Mouse (Mus musculus) lung, embryonic 15.5 days (tissue): ENCODE data around the gene Ganc. TPM values are rescaled to one million over a fixed set of nuclear protein-coding genes. Genes with fewer than 3 reads are reported as not detected.

Source experiments
- ATAC-seq: fragments of 200-750 bp; cut with Nextera tagmentation; 2 replicates; pipeline ENCODE4 v1.8.0; 2017; ENCODE audit warnings: moderate number of reproducible peaks, borderline replicate concordance; ENCODE audit not compliant: low FRiP score, low TSS enrichment; ENCODE audit errors: extremely low read depth
- H3K27ac ChIP-seq: fragments of 300-500 bp; sonication (generic); 2 replicates; pipeline ENCODE4 v1.5.1; 2015; ENCODE audit warnings: moderate library complexity, mild to moderate bottlenecking, inconsistent platforms
- H3K27me3 ChIP-seq: fragments of 300-500 bp; sonication (generic); 2 replicates; pipeline ENCODE4 v1.6.1; 2015; ENCODE audit warnings: inconsistent platforms
- H3K36me3 ChIP-seq: fragments of 300-500 bp; sonication (generic); 2 replicates; pipeline ENCODE4 v1.6.1; 2015; ENCODE audit warnings: inconsistent platforms
- H3K4me1 ChIP-seq: fragments of 300-500 bp; sonication (generic); 2 replicates; pipeline ENCODE4 v1.6.1; 2015; ENCODE audit warnings: inconsistent platforms
- H3K4me2 ChIP-seq: fragments of 300-500 bp; sonication (generic); 2 replicates; pipeline ENCODE4 v1.6.1; 2015; ENCODE audit warnings: inconsistent platforms, mild to moderate bottlenecking, moderate library complexity
- H3K4me3 ChIP-seq: fragments of 300-500 bp; sonication (generic); 2 replicates; pipeline ENCODE4 v1.5.1; 2015; ENCODE audit warnings: mild to moderate bottlenecking, inconsistent platforms
- H3K9ac ChIP-seq: fragments of 300-500 bp; sonication (generic); 2 replicates; pipeline ENCODE4 v1.6.1; 2015; ENCODE audit warnings: inconsistent platforms
- H3K9me3 ChIP-seq: fragments of 300-500 bp; sonication (generic); 2 replicates; pipeline ENCODE4 v1.6.1; 2016; ENCODE audit warnings: inconsistent platforms
- WGBS: fragments of 180-500 bp; shearing (Covaris S2); methylation state at CpG from one replicate; pipeline ENCODE4 v1.1.7; 2015; 5-methylcytosine and 5-hydroxymethylcytosine counted together
- polyA plus RNA-seq: library from polyadenylated mRNA; unstranded; fragments of >200 nt; fragmentation: Nextera tagmentation; extraction: Ambion mirVana; gene quantifications from 2 replicates; pipeline ENCODE4 v1.2.1, GENCODE M21; 2015

Ganc gene
- polyA plus RNA-seq, 1 experiment from 2014 or later: 9.7 TPM

- Histone ChIP-seq H3K9me3 (no peaks in the 10 kb centered on the region; the same call in 1 of the 2 replicates), H3K4me3 (peak within 1 kb of the TSS; percentile 61), H3K4me1 (peaks cover 16% of the 10 kb centered on the region), H3K27me3 (no peaks in the 10 kb centered on the region), H3K36me3 (no peaks in the 10 kb centered on the region), H3K4me2 (peak within 1 kb of the TSS; percentile 66), H3K9ac (peak within 1 kb of the TSS; percentile 77), H3K27ac (peak within 1 kb of the TSS; percentile 96)
- WGBS: 1% methylated on average over 34 of the region's 34 CpGs
- peak; percentile 100 for ATAC-seq
Measured at GRCm38 (mm10) chr2:120403986-120404822, 508 bp downstream of the Ganc start, which contains the start of gene Tmem87a. Gene Tmem87a, minus strand, starts transcription at chr2:120404113.

- Histone ChIP-seq H3K27me3 (no peaks in the 10 kb centered on the region), H3K4me1 (peaks cover 16% of the 10 kb centered on the region), H3K36me3 (no peaks in the 10 kb centered on the region), H3K4me3 (peak overlapping the region; percentile 61), H3K27ac (peak overlapping the region; percentile 96), H3K9me3 (no peaks in the 10 kb centered on the region; the same call in 1 of the 2 replicates), H3K9ac (peak overlapping the region; percentile 50), H3K4me2 (peak overlapping the region; percentile 66)
- 19% methylated on average over 14 of the region's 14 CpGs for WGBS
- ATAC-seq: no peak
Measured at GRCm38 (mm10) chr2:120404823-120405765, 1.4 kb downstream of the Ganc start.

DNA sequence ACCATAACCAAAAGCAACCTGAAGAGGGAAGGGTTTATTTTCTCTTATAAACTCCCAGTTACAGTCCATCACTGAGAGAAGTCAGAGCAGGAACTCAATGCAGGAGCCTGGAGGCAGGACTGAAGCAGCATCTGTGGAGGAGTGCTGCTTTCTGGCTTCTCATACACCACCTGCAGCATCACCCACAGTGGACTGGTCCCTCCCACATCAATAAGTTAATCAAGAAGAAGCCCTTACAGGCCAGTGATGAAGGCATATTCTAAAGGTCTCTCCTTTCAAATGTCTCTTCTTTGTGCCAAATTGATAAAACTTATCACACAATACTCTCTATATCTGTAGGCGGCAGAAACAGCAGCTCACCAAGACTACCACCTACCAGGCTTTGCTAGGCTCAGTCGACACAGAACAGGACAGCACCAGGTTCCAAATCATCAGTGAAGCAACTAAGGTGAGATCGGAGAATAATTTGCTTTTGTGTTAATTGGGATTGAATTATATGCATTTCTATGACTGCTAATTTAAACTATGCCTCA, 7.5 kb downstream of the Ganc start:
- Histone ChIP-seq H3K9me3 (no peaks in the 10 kb centered on the region; the same call in 1 of the 2 replicates), H3K27ac (no peak overlapping the region), H3K4me3 (no peak overlapping the region), H3K9ac (no peak overlapping the region), H3K27me3 (no peaks in the 10 kb centered on the region), H3K36me3 (no peaks in the 10 kb centered on the region), H3K4me2 (no peak overlapping the region), H3K4me1 (no peaks in the 10 kb centered on the region)
- ATAC-seq: no peak
- WGBS: 89% methylated on average over 3 of the region's 3 CpGs

GRCm38 (mm10) chr2:120414113-120414512, 10.4 kb downstream of the Ganc start:
- no peak for ATAC-seq
- H3K4me3 ChIP-seq: no peak overlapping the region
- no peak overlapping the region for H3K4me2 ChIP-seq
- H3K27me3 ChIP-seq: no peaks in the 10 kb centered on the region
- H3K36me3 ChIP-seq: no peaks in the 10 kb centered on the region
- no peak overlapping the region for H3K27ac ChIP-seq
- H3K9me3 ChIP-seq: no peaks in the 10 kb centered on the region
- H3K9ac ChIP-seq: no peak overlapping the region
- no peaks in the 10 kb centered on the region for H3K4me1 ChIP-seq

GRCm38 (mm10) chr2:120414738-120415414, 11.2 kb downstream of the Ganc start:
- 57% methylated on average over 1 of the region's 1 CpGs for WGBS
- no peak overlapping the region for H3K4me2 ChIP-seq
- H3K9ac ChIP-seq: no peak overlapping the region
- H3K4me3 ChIP-seq: no peak overlapping the region
- no peak for ATAC-seq
- H3K36me3 ChIP-seq: no peaks in the 10 kb centered on the region
- H3K4me1 ChIP-seq: no peaks in the 10 kb centered on the region
- H3K9me3 ChIP-seq: no peaks in the 10 kb centered on the region
- no peaks in the 10 kb centered on the region for H3K27me3 ChIP-seq
- H3K27ac ChIP-seq: no peak overlapping the region

GRCm38 (mm10) chr2:120424386-120424785, 20.7 kb downstream of the Ganc start:
- Histone ChIP-seq H3K27ac (no peak overlapping the region), H3K27me3 (no peaks in the 10 kb centered on the region), H3K36me3 (no peaks in the 10 kb centered on the region), H3K4me1 (no peaks in the 10 kb centered on the region), H3K4me2 (no peak overlapping the region), H3K9ac (no peak overlapping the region), H3K4me3 (no peak overlapping the region), H3K9me3 (no peaks in the 10 kb centered on the region)
- ATAC-seq: no peak
- 84% methylated on average over 5 of the region's 5 CpGs for WGBS

GRCm38 (mm10) chr2:120444486-120444885, 40.8 kb downstream of the Ganc start:
- H3K4me3 ChIP-seq: no peak overlapping the region
- H3K9me3 ChIP-seq: no peaks in the 10 kb centered on the region
- no peaks in the 10 kb centered on the region for H3K4me1 ChIP-seq
- no peak overlapping the region for H3K9ac ChIP-seq
- no peaks in the 10 kb centered on the region for H3K36me3 ChIP-seq
- ATAC-seq: no peak
- no peak overlapping the region for H3K4me2 ChIP-seq
- H3K27ac ChIP-seq: no peak overlapping the region
- 81% methylated on average over 1 of the region's 1 CpGs for WGBS
- no peaks in the 10 kb centered on the region for H3K27me3 ChIP-seq

GRCm38 (mm10) chr2:120446373-120446772, 42.7 kb downstream of the Ganc start:
- 63% methylated on average over 10 of the region's 10 CpGs for WGBS
- H3K27ac ChIP-seq: no peak overlapping the region
- ATAC-seq: no peak

GRCm38 (mm10) chr2:120447306-120447705, 43.6 kb downstream of the Ganc start:
- Histone ChIP-seq H3K4me1 (no peaks in the 10 kb centered on the region), H3K9ac (no peak overlapping the region), H3K4me2 (no peak overlapping the region), H3K36me3 (no peaks in the 10 kb centered on the region), H3K4me3 (no peak overlapping the region), H3K27me3 (no peaks in the 10 kb centered on the region), H3K9me3 (no peaks in the 10 kb centered on the region), H3K27ac (no peak overlapping the region)
- WGBS: 82% methylated on average over 1 of the region's 1 CpGs
- no peak for ATAC-seq

More at GRCm38 (mm10) chr2:120446373-120446772, 42.7 kb downstream of the Ganc start:
- Histone ChIP-seq H3K27me3 (no peaks in the 10 kb centered on the region), H3K4me1 (no peaks in the 10 kb centered on the region), H3K9me3 (no peaks in the 10 kb centered on the region), H3K4me3 (no peak overlapping the region), H3K36me3 (no peaks in the 10 kb centered on the region), H3K4me2 (no peak overlapping the region), H3K9ac (no peak overlapping the region)

DNA sequence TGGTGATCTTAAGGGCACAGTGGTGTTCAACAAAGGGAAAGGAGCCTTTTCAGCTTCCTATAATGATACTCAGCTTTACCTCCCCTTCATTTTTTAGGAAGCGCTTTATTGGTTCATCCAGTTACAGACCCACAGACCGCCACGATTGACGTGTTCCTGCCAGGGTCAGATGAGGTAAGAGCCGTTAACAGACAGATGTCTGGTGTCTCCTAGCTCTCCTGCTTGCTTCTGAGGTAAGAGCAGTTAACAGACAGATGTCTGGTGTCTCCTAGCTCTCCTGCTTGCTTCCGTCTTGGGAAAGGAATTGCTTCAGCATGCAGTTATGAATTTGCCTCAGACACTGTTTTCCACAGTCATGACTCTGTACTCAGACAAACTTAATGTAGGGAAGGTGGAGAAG, 47.0 kb downstream of the Ganc start:
- Histone ChIP-seq H3K9ac (no peak overlapping the region), H3K36me3 (no peaks in the 10 kb centered on the region), H3K4me3 (no peak overlapping the region), H3K4me1 (no peaks in the 10 kb centered on the region), H3K4me2 (no peak overlapping the region), H3K27ac (no peak overlapping the region), H3K27me3 (no peaks in the 10 kb centered on the region), H3K9me3 (no peaks in the 10 kb centered on the region)
- no peak for ATAC-seq
- WGBS: 69% methylated on average over 6 of the region's 6 CpGs

- H3K27ac ChIP-seq: no peak overlapping the region
- no peaks in the 10 kb centered on the region for H3K36me3 ChIP-seq
- H3K4me3 ChIP-seq: no peak overlapping the region
- H3K9ac ChIP-seq: no peak overlapping the region
- H3K4me2 ChIP-seq: no peak overlapping the region
- no peaks in the 10 kb centered on the region for H3K4me1 ChIP-seq
- H3K27me3 ChIP-seq: no peaks in the 10 kb centered on the region
- WGBS: 50% methylated on average over 4 of the region's 4 CpGs
- ATAC-seq: no peak
- no peaks in the 10 kb centered on the region for H3K9me3 ChIP-seq
Measured at GRCm38 (mm10) chr2:120452600-120452999, 48.9 kb downstream of the Ganc start.
